18 mouse cellular contexts compared by ENCODE assay signal in the genomic region with DNA sequence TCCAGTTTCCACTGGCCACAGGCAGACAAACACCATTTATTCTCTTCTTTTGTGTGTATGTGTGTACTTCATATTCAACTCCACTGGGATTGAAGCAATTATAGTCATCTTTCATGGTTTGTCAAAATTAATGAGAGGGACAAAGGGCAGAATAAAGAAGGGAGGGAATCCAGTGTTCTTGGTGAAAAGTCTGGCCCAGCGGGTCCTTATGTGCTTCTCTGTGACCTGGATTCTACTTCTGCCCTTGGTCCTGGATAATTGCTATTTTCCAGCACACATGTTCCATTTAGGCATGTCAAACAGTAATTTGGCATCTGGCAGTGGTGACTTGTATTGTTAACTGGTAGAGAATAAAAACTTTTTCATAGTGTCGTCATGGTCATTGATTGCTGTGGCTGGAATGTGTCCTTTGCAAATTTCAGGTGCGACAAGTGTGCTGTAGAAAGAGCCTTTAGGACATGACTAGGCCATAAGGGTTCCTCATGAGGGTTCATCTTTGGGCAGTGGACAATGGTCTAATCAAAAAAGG. TPM values are rescaled to one million over a fixed set of nuclear protein-coding genes. Genes with fewer than 3 reads are reported as not detected.
A peak's percentile ranks its signal among the peaks of the same experiment; 100 is the strongest.
DNase-seq lines count a peak whose midpoint lies in the region; ATAC-seq and TF ChIP-seq lines count a peak whose summit lies in the region.
"Had no signal": no experiment of that assay in that cellular context is flagged by ENCODE, and none has a peak within 500 bp of the region (broad histone marks: within the 10 kb centered on the region; RNA-seq: fewer than 3 reads in every experiment).

No protein-coding gene starts in this region.

- no peaks in the 10 kb centered on the region for H3K36me3 ChIP-seq in forebrain, embryonic 10.5 days (replicated peaks)
- H3K36me3 ChIP-seq in forebrain, embryonic 15.5 days = no peaks in the 10 kb centered on the region
- H3K36me3 ChIP-seq in hindbrain, embryonic 12.5 days = no peaks in the 10 kb centered on the region
- no peaks in the 10 kb centered on the region for H3K36me3 ChIP-seq in hindbrain, embryonic 13.5 days
- H3K36me3 ChIP-seq in hindbrain, postnatal 0 days (ENCODE audit: insufficient read depth, low read length) = no peaks in the 10 kb centered on the region
- H3K36me3 ChIP-seq: forebrain, embryonic 12.5 days; intestine, embryonic 15.5 days; liver, embryonic 12.5 days; lung, embryonic 15.5 days had no signal

- H3K9me3 ChIP-seq in forebrain, embryonic 10.5 days = no peaks in the 10 kb centered on the region
- no peaks in the 10 kb centered on the region for H3K9me3 ChIP-seq in forebrain, embryonic 15.5 days
- no peaks in the 10 kb centered on the region for H3K9me3 ChIP-seq in hindbrain, embryonic 12.5 days (replicated peaks)
- H3K9me3 ChIP-seq in hindbrain, embryonic 13.5 days = no peaks in the 10 kb centered on the region
- no peaks in the 10 kb centered on the region for H3K9me3 ChIP-seq in hindbrain, postnatal 0 days (ENCODE audit: low read length)
- H3K9me3 ChIP-seq: forebrain, embryonic 12.5 days; intestine, embryonic 15.5 days; liver, embryonic 12.5 days; lung, embryonic 15.5 days had no signal

- peak overlapping the region; percentile 30; the same call in 1 of the 2 replicates for H3K27ac ChIP-seq in forebrain, embryonic 10.5 days
- no peak overlapping the region for H3K27ac ChIP-seq in forebrain, embryonic 15.5 days (replicated peaks)
- H3K27ac ChIP-seq in hindbrain, embryonic 12.5 days = no peak overlapping the region
- no peak overlapping the region for H3K27ac ChIP-seq in hindbrain, embryonic 13.5 days
- no peak overlapping the region for H3K27ac ChIP-seq in hindbrain, postnatal 0 days
- H3K27ac ChIP-seq: forebrain, embryonic 12.5 days; heart, adult 2 months; intestine, embryonic 15.5 days; liver, embryonic 12.5 days; lung, embryonic 15.5 days had no signal

- no peak overlapping the region for H3K9ac ChIP-seq in forebrain, embryonic 15.5 days (replicated peaks)
- no peak overlapping the region for H3K9ac ChIP-seq in hindbrain, embryonic 12.5 days
- H3K9ac ChIP-seq in hindbrain, embryonic 13.5 days = no peak overlapping the region
- no peak overlapping the region for H3K9ac ChIP-seq in hindbrain, postnatal 0 days (replicated peaks; ENCODE audit: low read length)
- H3K9ac ChIP-seq: forebrain, embryonic 12.5 days; intestine, embryonic 15.5 days; liver, embryonic 12.5 days; lung, embryonic 15.5 days had no signal

- 57% methylated on average over 3 of the region's 3 CpGs for WGBS in forebrain, embryonic 10.5 days
- 46% methylated on average over 3 of the region's 3 CpGs for WGBS in forebrain, embryonic 15.5 days
- WGBS in hindbrain, embryonic 12.5 days = 43% methylated on average over 3 of the region's 3 CpGs
- 32% methylated on average over 3 of the region's 3 CpGs for whole genome bisulfite sequencing in hindbrain, embryonic 13.5 days
- 50% methylated on average over 3 of the region's 3 CpGs for WGBS in hindbrain, postnatal 0 days

- H3K4me1 ChIP-seq in forebrain, embryonic 10.5 days = peaks cover 30% of the 10 kb centered on the region
- H3K4me1 ChIP-seq in forebrain, embryonic 15.5 days = peaks cover 6% of the 10 kb centered on the region; the same call in 1 of the 2 replicates
- H3K4me1 ChIP-seq in hindbrain, embryonic 12.5 days = peaks cover 4% of the 10 kb centered on the region; the same call in 1 of the 2 replicates
- peaks cover 5% of the 10 kb centered on the region; the same call in 1 of the 2 replicates for H3K4me1 ChIP-seq in hindbrain, embryonic 13.5 days (replicated peaks)
- no peaks in the 10 kb centered on the region for H3K4me1 ChIP-seq in hindbrain, postnatal 0 days (ENCODE audit: insufficient read depth, low read length)

- no peak overlapping the region for H3K4me3 ChIP-seq in forebrain, embryonic 10.5 days
- H3K4me3 ChIP-seq in forebrain, embryonic 15.5 days = no peak overlapping the region
- no peak overlapping the region for H3K4me3 ChIP-seq in hindbrain, embryonic 12.5 days
- H3K4me3 ChIP-seq in hindbrain, embryonic 13.5 days = no peak overlapping the region
- no peak overlapping the region for H3K4me3 ChIP-seq in hindbrain, postnatal 0 days (ENCODE audit: low read length)
- H3K4me3 ChIP-seq: forebrain, embryonic 12.5 days; heart, adult 2 months; intestine, embryonic 15.5 days; liver, embryonic 12.5 days; lung, embryonic 15.5 days had no signal

- TF ChIP-seq CTCF in hindbrain, postnatal 0 days (IDR thresholded peaks at IDR 0.05; ENCODE audit: low read depth) = no peak

- H3K27me3 ChIP-seq in forebrain, embryonic 10.5 days (ENCODE audit: poor library complexity, severe bottlenecking) = no peaks in the 10 kb centered on the region
- no peaks in the 10 kb centered on the region for H3K27me3 ChIP-seq in forebrain, embryonic 15.5 days
- peaks cover 2% of the 10 kb centered on the region; the same call in 1 of the 2 replicates for H3K27me3 ChIP-seq in hindbrain, embryonic 12.5 days
- 0 out of 2 replicates have a peak, but pooled peaks cover 4% of the 10 kb centered on the region for H3K27me3 ChIP-seq in hindbrain, embryonic 13.5 days
- H3K27me3 ChIP-seq in hindbrain, postnatal 0 days (ENCODE audit: insufficient read depth, low read length) = no peaks in the 10 kb centered on the region
- H3K27me3 ChIP-seq: forebrain, embryonic 12.5 days; intestine, embryonic 15.5 days; liver, embryonic 12.5 days; lung, embryonic 15.5 days had no signal

- DNase-seq in forebrain, embryonic 10.5 days (ENCODE audit: extremely low spot score, low spot score) = no peak
- DNase-seq in Muller cell, postnatal 12 days (ENCODE audit: inconsistent ontology term) = peak; percentile 87
- peak; percentile 18 for DNase-seq in hindbrain, postnatal 0 days (ENCODE audit: low spot score)
- no peak for DNase-seq in gastrocnemius, postnatal 10 days
- DNase-seq: adrenal gland, postnatal 10 days; cerebellum, adult 18-20 months; cerebellum, postnatal 36 days; heart, adult 2 months; heart, postnatal 36 days; layer of hippocampus, postnatal 36 days; thymus, postnatal 36 days had no signal

- no peak for ATAC-seq in forebrain, embryonic 15.5 days (replicated peaks)
- ATAC-seq in hindbrain, embryonic 12.5 days (ENCODE audit: low FRiP score) = peak; percentile 17; the same call in 1 of the 2 replicates
- no peak for ATAC-seq in hindbrain, embryonic 13.5 days (ENCODE audit: low FRiP score)
- no peak for ATAC-seq in hindbrain, postnatal 0 days
- ATAC-seq: intestine, embryonic 15.5 days; liver, embryonic 12.5 days had no signal

- no peak overlapping the region for H3K4me2 ChIP-seq in forebrain, embryonic 15.5 days (replicated peaks)
- H3K4me2 ChIP-seq in hindbrain, embryonic 12.5 days (replicated peaks) = no peak overlapping the region
- H3K4me2 ChIP-seq in hindbrain, embryonic 13.5 days = no peak overlapping the region
- no peak overlapping the region for H3K4me2 ChIP-seq in hindbrain, postnatal 0 days (ENCODE audit: low read depth, low read length)
- H3K4me2 ChIP-seq: forebrain, embryonic 12.5 days; intestine, embryonic 15.5 days; liver, embryonic 12.5 days; lung, embryonic 15.5 days had no signal

RNA-seq across cellular contexts. Expression of gene Gbe1, which starts 2.2 kb away (rescaled TPM):
- polyA plus RNA-seq in forebrain, embryonic 10.5 days (2016; fragmentation: Nextera tagmentation; extraction: Ambion mirVana) = 26.9 and 29.2 TPM in 2 replicates
- polyA plus RNA-seq in forebrain, embryonic 15.5 days (2015; fragmentation: Nextera tagmentation; extraction: Ambion mirVana) = 10.6 and 13.4 TPM in 2 replicates
- 14.6 and 16.2 TPM in 2 replicates for polyA plus RNA-seq in hindbrain, embryonic 12.5 days (2016; fragmentation: Nextera tagmentation; extraction: Ambion mirVana)
- polyA plus RNA-seq in hindbrain, embryonic 13.5 days (2015; fragmentation: Nextera tagmentation; extraction: Ambion mirVana) = 11.2 and 13.7 TPM in 2 replicates
- 13.6 and 16.5 TPM in 2 replicates for total RNA-seq in hindbrain, postnatal 0 days (2014; rRNA removed)
- polyA plus RNA-seq in hindbrain, postnatal 0 days (2015; fragmentation: Nextera tagmentation; extraction: Ambion mirVana) = 23.6 and 24.7 TPM in 2 replicates
- 10 to 100 TPM; 32.0 to 39.5 TPM for total RNA-seq in gastrocnemius, postnatal 10 days (2021)

Comparison
In these comparisons a context has a peak if more than half of its experiments do, and no peak if none do; other contexts are left out.
1. DNase-seq: peak in Muller cell, postnatal 12 days (single experiment) and hindbrain, postnatal 0 days (single experiment); none in forebrain, embryonic 10.5 days (single experiment) and gastrocnemius, postnatal 10 days (single experiment).